Mouse (Mus musculus) heart, embryonic 13.5 days (tissue): ENCODE measurements around the gene Ppp1r3g. TPM values are rescaled to one million over a fixed set of nuclear protein-coding genes. Genes with fewer than 3 reads are reported as not detected.

Experiments
- ATAC-seq: fragments of 200-750 bp; cut with Nextera tagmentation; 2 replicates; pipeline ENCODE4 v1.8.0; 2017; ENCODE audit warnings: moderate TSS enrichment; ENCODE audit not compliant: insufficient number of reproducible peaks, low FRiP score, low TSS enrichment; ENCODE audit errors: extremely low read depth
- H3K27ac ChIP-seq: fragments of 300-500 bp; sonication (generic); replicated peaks from 2 replicates; pipeline ENCODE4 v1.5.1; 2015; ENCODE audit warnings: moderate library complexity, mild to moderate bottlenecking, inconsistent platforms
- H3K27me3 ChIP-seq: fragments of 300-500 bp; sonication (generic); replicated peaks from 2 replicates; pipeline ENCODE4 v1.6.1; 2015; ENCODE audit warnings: mild to moderate bottlenecking, inconsistent platforms
- H3K36me3 ChIP-seq: fragments of 300-500 bp; sonication (generic); 2 replicates; pipeline ENCODE4 v1.6.1; 2015; ENCODE audit warnings: mild to moderate bottlenecking, inconsistent platforms
- H3K4me1 ChIP-seq: fragments of 300-500 bp; sonication (generic); 2 replicates; pipeline ENCODE4 v1.6.1; 2015; ENCODE audit warnings: inconsistent platforms
- H3K4me2 ChIP-seq: fragments of 300-500 bp; sonication (generic); 2 replicates; pipeline ENCODE4 v1.6.1; 2015; ENCODE audit warnings: inconsistent platforms, mild to moderate bottlenecking, moderate library complexity
- H3K4me3 ChIP-seq: fragments of 300-500 bp; sonication (generic); 2 replicates; pipeline ENCODE4 v1.5.1; 2015; ENCODE audit warnings: moderate library complexity, mild to moderate bottlenecking, inconsistent platforms
- H3K9ac ChIP-seq: fragments of 300-500 bp; sonication (generic); 2 replicates; pipeline ENCODE4 v1.6.1; 2015; ENCODE audit warnings: inconsistent platforms, mild to moderate bottlenecking, moderate library complexity
- H3K9me3 ChIP-seq: fragments of 300-500 bp; sonication (generic); 2 replicates; pipeline ENCODE4 v1.6.1; 2016; ENCODE audit warnings: inconsistent platforms
- WGBS: fragments of 180-500 bp; shearing (Covaris S2); methylation state at CpG from one replicate; pipeline ENCODE4 v1.1.7; 2015; ENCODE audit warnings: mixed read lengths; 5-methylcytosine and 5-hydroxymethylcytosine counted together
- polyA plus RNA-seq: library from polyadenylated mRNA; unstranded; fragments of >200 nt; fragmentation: Nextera tagmentation; extraction: Ambion mirVana; gene quantifications from 2 replicates; pipeline ENCODE4 v1.2.1, GENCODE M21; 2015

Ppp1r3g gene
- polyA plus RNA-seq, 1 experiment from 2014 or later, result 4.7 TPM

- peak overlapping the region; percentile 78 for H3K27ac ChIP-seq
- no peak for ATAC-seq
- no peak overlapping the region for H3K4me2 ChIP-seq
- H3K36me3 ChIP-seq, result no peaks in the 10 kb centered on the region
- H3K9ac ChIP-seq, result peak overlapping the region; percentile 38; the same call in 1 of the 2 replicates
- H3K4me3 ChIP-seq, result no peak overlapping the region
- no peaks in the 10 kb centered on the region for H3K27me3 ChIP-seq
- 47% methylated on average over 2 of the region's 2 CpGs for WGBS
- peaks cover 62% of the 10 kb centered on the region for H3K4me1 ChIP-seq
- no peaks in the 10 kb centered on the region for H3K9me3 ChIP-seq
Measured at GRCm38 (mm10) chr13:35995696-35996426, 37.2 kb downstream of the Ppp1r3g start.

- Histone ChIP-seq H3K4me2 (no peak overlapping the region), H3K9ac (no peak overlapping the region), H3K4me3 (no peak overlapping the region), H3K27me3 (no peaks in the 10 kb centered on the region), H3K36me3 (no peaks in the 10 kb centered on the region), H3K9me3 (no peaks in the 10 kb centered on the region), H3K4me1 (peaks cover 59% of the 10 kb centered on the region), H3K27ac (peak overlapping the region; percentile 55)
- WGBS, result 62% methylated on average over 4 of the region's 4 CpGs
- ATAC-seq, result no peak
Measured at GRCm38 (mm10) chr13:35997606-35998005, 39.0 kb downstream of the Ppp1r3g start.

DNA sequence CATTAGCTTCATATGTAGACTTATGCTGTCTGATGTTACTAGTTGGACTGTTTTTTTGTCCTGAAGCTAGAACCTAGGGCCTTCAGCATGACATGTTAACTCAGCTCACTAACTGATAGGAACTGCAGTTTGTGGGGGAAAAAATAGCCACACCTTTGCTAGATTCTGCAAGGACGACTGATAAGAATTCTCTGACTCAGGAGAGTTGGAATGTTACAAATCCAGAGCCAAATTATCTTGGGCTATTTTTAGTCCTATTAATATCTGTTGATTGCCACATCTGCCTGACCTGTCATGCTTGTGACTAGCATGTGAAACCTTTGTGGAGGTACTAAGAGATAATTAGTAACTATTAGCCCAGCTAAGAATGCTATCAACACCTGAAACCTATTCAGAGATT is 42.2 kb downstream of the Ppp1r3g start:
- Histone ChIP-seq H3K9me3 (no peaks in the 10 kb centered on the region), H3K27me3 (no peaks in the 10 kb centered on the region), H3K4me3 (no peak overlapping the region), H3K9ac (no peak overlapping the region), H3K4me1 (peaks cover 45% of the 10 kb centered on the region), H3K36me3 (no peaks in the 10 kb centered on the region), H3K4me2 (no peak overlapping the region), H3K27ac (no peak overlapping the region)
- 23% methylated on average over 1 of the region's 1 CpGs for WGBS
- no peak for ATAC-seq

DNA sequence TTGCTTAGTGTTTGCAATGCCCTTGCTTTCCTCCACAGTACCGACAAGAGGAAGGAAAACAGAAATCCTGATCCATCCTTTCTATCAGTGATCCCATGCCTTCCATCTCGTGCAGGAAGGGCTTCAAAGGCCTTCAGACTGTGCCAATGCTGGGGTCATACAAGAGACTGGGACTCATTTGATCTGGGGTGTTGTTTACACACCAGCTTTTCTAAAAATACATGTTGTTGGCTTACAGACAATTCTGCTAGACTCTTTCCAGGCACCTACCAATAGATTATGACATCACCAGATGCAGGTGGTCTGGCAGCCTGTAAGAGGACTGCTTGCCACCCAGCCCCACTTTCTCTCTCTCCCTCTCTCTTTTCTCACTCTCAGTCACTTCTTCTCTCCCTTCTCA is 51.3 kb downstream of the Ppp1r3g start:
- 37% methylated on average over 2 of the region's 2 CpGs for WGBS
- no peak; the same call in 1 of the 2 replicates for ATAC-seq
- H3K4me2 ChIP-seq, result no peak overlapping the region
- H3K4me3 ChIP-seq, result no peak overlapping the region
- no peaks in the 10 kb centered on the region for H3K27me3 ChIP-seq
- H3K9ac ChIP-seq, result no peak overlapping the region
- H3K36me3 ChIP-seq, result no peaks in the 10 kb centered on the region
- H3K9me3 ChIP-seq, result no peaks in the 10 kb centered on the region
- peak overlapping the region; percentile 33 for H3K27ac ChIP-seq
- H3K4me1 ChIP-seq, result peaks cover 18% of the 10 kb centered on the region

GRCm38 (mm10) chr13:36015636-36016035 is 57.0 kb downstream of the Ppp1r3g start:
- no peak for ATAC-seq
- no peak overlapping the region for H3K9ac ChIP-seq
- H3K4me1 ChIP-seq, result peaks cover 46% of the 10 kb centered on the region
- no peak overlapping the region for H3K27ac ChIP-seq
- H3K4me3 ChIP-seq, result no peak overlapping the region
- no peaks in the 10 kb centered on the region for H3K9me3 ChIP-seq
- no peaks in the 10 kb centered on the region for H3K36me3 ChIP-seq
- H3K27me3 ChIP-seq, result no peaks in the 10 kb centered on the region
- WGBS, result 61% methylated on average over 3 of the region's 3 CpGs
- no peak overlapping the region for H3K4me2 ChIP-seq

DNA sequence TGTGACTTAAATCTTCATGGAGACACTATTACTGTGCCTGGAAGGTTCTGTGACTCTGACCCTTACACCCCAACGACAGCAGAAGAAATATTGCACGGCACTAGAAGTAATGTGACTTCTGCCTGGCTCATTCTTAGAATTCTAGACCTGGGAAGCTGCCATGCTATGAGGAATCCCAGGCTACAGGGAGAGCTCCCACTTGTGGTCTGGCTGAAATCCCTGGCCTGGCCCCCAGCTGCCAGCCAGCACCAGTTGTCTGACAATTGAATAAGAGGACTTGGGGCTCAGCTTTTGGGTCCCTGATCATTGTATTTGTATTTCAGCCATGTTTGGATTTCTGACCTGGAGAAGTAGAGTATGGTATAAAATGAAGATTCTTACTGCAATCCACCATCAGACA is 59.4 kb downstream of the Ppp1r3g start:
- no peak overlapping the region for H3K4me2 ChIP-seq
- no peak overlapping the region for H3K27ac ChIP-seq
- H3K9ac ChIP-seq, result no peak overlapping the region
- peaks cover 48% of the 10 kb centered on the region for H3K4me1 ChIP-seq
- WGBS, result 24% methylated on average over 2 of the region's 2 CpGs
- no peaks in the 10 kb centered on the region for H3K36me3 ChIP-seq
- no peaks in the 10 kb centered on the region for H3K9me3 ChIP-seq
- H3K4me3 ChIP-seq, result no peak overlapping the region
- no peaks in the 10 kb centered on the region for H3K27me3 ChIP-seq
- no peak for ATAC-seq

DNA sequence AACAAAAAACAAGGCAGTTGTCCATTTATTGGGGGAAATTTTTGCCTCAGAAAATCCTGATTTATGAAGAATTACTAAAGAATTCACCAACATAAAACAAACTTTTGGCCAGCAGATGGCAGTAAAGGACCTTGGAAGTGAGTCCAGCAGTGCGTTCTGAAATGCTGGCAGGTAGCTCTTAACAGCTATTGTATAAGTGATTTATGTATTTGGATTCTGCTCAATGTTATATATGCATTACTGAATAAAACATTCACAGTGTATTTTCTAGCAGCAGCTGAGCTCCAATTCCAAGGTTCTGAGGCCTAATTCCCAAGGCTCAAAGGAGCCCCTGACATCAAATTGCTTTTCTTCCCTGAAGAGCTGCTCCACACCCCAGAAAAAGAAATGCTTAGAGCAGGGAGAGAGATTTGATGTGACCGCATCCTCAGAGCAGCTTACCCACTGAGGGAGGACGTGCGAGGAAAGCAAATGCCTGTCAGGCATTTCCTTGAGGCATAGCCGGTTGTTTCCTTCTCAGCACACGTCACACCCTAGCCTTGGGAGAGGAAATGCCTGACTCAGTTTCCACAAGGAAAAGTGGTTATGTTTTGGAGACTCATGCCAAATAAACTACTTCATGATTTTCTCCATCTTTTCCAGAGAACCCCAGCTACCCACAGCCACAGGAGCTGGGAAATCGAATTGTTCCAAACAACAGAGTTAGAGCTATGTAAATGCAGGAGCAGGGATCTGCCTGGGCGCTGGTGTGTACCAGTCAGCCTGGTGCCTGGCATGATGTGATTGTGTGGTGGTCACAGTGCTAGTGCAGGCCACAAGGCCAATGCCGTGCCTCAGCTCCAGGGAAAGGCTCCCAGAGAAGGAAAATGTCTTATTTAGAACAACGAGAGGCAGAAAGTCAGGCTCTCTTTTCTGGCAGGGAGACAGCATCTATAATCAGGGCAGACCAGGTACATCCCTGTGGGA is 61.0 kb downstream of the Ppp1r3g start:
- Histone ChIP-seq H3K9me3 (no peaks in the 10 kb centered on the region), H3K27ac (no peak overlapping the region), H3K4me1 (peaks cover 47% of the 10 kb centered on the region), H3K4me3 (no peak overlapping the region), H3K9ac (no peak overlapping the region), H3K36me3 (no peaks in the 10 kb centered on the region), H3K27me3 (no peaks in the 10 kb centered on the region), H3K4me2 (no peak overlapping the region)
- WGBS, result 58% methylated on average over 10 of the region's 10 CpGs
- ATAC-seq, result no peak

Other genes with a start within 250 kb of the Ppp1r3g start
- 9.7 and 9.8 TPM in 2 replicates for gene Rpp40, start 52.5 kb upstream of the Ppp1r3g start, polyA plus RNA-seq
- 53.4 and 54.3 TPM in 2 replicates for gene Fars2, start 158.6 kb downstream of the Ppp1r3g start, polyA plus RNA-seq
- gene Lyrm4, start 158.7 kb downstream of the Ppp1r3g start, polyA plus RNA-seq, result 24.3 and 28.5 TPM in 2 replicates